In genomic region chr15:100058912-100059311, GRCm38 (mm10) we compare ENCODE assay signal across 14 mouse cellular contexts.
"Had no signal": no experiment of that assay in that cellular context is flagged by ENCODE, and none has a peak within 500 bp of the region (broad histone marks: within the 10 kb centered on the region; RNA-seq: fewer than 3 reads in every experiment).

No protein-coding gene starts in this region.

- H3K9ac ChIP-seq: liver, postnatal 0 days; lung, embryonic 15.5 days; midbrain, embryonic 12.5 days; stomach, embryonic 15.5 days had no signal

- H3K9me3 ChIP-seq: limb, embryonic 10.5 days; lung, embryonic 15.5 days; megakaryocyte, embryonic 14.5 days; midbrain, embryonic 12.5 days; stomach, embryonic 15.5 days had no signal

- H3K27me3 ChIP-seq: lung, embryonic 15.5 days; megakaryocyte, embryonic 14.5 days; midbrain, embryonic 12.5 days; stomach, embryonic 15.5 days had no signal

- H3K27ac ChIP-seq: left cerebral cortex, adult 2 months; limb, embryonic 10.5 days; lung, embryonic 15.5 days; macrophage; midbrain, embryonic 12.5 days; stomach, embryonic 15.5 days had no signal

- H3K4me3 ChIP-seq: left cerebral cortex, adult 2 months; limb, embryonic 10.5 days; lung, embryonic 15.5 days; megakaryocyte, embryonic 14.5 days; midbrain, embryonic 12.5 days; stomach, embryonic 15.5 days had no signal

- H3K36me3 ChIP-seq: lung, embryonic 15.5 days; stomach, embryonic 15.5 days had no signal

- ATAC-seq: intestine, embryonic 16.5 days had no signal

- DNase-seq: kidney, adult 2 months; kidney, postnatal 14 days; liver, postnatal 0 days; lung, postnatal 14 days; right cerebral cortex, postnatal 14 days; thymus, postnatal 36 days had no signal

- H3K4me2 ChIP-seq: lung, embryonic 15.5 days; midbrain, embryonic 12.5 days; stomach, embryonic 15.5 days had no signal
